Mouse (Mus musculus) cerebellum, adult 8-10 months (tissue): Measurements from ENCODE around the gene Furin.
A peak's percentile ranks its signal among the peaks of the same experiment; 100 is the strongest.

ENCODE experiments used
- DNase-seq: peaks from one replicate; pipeline ENCODE4 v3.0.0; 2022

Gene Furin

DNA sequence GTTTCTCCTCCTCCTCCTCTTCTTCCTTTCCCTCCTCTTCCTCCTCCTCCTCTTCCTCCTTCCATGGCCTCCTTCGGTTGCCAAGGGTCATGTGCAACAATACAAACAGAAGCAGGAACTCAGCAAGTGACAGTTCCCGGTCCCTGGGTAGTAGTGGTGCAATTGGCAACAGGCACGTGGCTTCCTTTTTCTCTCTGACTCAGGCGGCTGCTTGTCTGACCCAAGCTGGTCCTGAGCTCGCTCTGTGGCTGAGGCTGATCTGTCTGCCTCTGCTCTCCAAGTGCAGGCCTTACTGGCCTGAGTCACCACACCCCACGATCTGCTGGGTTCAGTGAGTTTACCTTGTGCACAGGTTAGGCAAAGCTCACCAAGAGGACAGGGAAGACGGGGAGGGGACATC lies 21.1 kb upstream of the Furin start:
- DNase-seq = no peak

DNA sequence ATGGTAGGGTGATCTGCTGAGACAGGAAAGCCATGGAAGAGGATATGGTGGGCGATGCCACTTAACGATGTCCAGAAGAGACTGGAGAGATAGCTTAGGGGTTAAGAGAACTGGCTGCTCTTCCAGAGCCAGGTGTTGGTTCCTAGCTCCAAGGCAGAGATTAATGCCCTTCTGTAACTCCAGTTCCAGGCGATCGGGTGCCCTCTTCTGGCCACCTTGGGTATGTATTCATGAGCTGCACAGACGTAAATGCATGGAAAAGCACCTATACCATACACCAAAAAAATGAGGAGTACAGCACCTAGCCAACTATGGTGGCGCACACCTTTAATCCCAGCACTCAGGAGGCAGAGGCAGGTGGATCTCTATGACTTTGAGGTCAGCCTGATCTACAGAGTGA lies 19.5 kb upstream of the Furin start:
- DNase-seq = no peak

DNA sequence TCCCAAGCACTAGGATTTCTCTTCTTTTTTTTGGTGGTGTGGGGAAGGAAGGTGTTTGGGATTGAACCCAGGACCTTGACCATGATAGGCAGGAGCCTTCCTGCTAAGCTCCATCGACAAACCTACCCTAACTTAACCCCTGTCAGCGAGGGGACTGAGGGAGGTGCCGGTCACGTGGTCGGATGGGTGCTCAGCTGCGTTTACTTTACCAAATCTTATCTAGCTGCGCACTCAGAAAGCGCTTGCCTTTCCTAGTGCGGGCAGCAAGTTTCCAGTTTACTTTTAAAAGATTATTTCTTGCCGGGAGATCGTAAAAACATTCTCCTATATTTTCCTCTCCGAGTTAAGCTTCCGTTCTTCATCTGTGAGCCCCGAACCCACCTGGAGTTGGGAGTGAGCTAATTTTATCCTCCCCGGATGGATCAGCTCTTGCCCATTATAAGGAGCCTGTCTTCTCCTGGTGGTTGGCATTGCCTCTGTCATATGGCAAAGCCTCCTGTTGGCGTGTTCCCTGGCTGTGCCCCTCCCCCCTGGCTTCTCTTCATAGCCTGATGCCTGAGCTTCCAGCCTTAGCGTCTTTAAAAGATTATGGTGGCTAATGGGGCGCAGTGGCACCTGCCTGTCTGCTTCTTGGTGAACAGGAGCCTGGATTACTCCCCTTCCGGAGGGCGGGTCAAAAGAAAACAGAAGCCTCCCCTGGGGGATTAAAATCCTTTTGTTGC lies 17.7 kb upstream of the Furin start:
- DNase-seq = peak; percentile 62

- DNase-seq = no peak
Measured at GRCm38 (mm10) chr7:80421576-80421975, 16.3 kb upstream of the Furin start.

GRCm38 (mm10) chr7:80420586-80420985 lies 15.3 kb upstream of the Furin start:
- DNase-seq = no peak

DNA sequence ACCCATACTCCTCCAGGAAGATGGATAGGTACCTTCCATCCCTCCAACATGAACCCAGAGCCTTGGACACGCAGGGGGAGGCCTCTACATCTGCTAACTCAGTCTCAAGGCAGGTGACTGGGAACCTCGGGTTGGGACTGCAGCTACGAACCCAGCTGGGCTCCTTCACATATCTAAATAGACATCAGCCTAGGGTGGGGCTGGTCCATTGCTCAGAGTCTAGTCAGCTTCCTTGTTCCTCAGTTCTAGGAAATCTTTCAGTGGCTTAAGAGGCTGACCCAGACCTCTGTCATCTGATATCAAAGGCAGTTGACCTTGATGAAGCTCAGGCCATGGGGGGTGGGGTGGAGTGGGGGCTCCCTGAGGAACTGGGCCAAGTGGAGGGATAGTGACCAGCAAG lies 14.0 kb upstream of the Furin start:
- DNase-seq = no peak

- no peak for DNase-seq
Measured at GRCm38 (mm10) chr7:80418036-80418435, 12.8 kb upstream of the Furin start.

GRCm38 (mm10) chr7:80417601-80418000 lies 12.4 kb upstream of the Furin start:
- no peak for DNase-seq

- DNase-seq = no peak
Measured at GRCm38 (mm10) chr7:80416969-80417368, 11.7 kb upstream of the Furin start.

- no peak for DNase-seq
Measured at GRCm38 (mm10) chr7:80414303-80414855, 9.1 kb upstream of the Furin start.

DNA sequence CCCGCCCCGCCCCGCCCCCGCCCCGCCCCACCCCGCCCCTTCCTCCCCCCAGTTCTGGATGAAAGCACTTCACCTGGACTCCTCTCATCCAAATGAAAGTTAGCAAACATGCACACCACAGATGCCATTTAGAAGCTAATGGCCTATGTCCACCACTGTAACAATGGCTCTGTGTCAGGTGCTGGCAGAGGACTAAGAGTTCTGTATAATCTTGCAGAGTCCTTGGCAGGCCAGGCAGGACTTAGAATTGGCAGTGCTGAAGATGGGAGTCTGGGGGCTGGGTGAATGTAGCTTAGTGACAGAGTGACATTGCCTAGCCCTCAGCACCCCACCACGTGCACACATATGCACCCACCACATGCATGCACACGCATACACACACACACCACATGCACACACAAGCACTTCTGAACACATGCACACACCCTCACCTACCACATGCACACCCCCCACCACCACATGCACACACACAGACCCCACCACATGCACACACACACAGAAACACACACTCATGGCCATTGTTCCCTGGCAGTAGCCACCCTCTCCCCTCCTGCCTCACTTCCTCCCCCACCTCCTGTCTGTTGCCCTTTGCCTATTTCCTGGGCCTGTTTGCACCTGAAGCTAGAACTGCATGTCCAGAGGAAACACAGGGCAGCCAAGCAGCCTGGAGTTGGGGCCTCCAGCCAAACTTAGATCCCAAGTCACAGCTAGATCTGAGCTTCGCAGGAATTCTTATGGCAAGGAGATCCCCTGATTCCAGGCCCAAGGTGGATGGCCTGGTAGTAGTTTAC lies 8.5 kb upstream of the Furin start:
- DNase-seq = no peak

GRCm38 (mm10) chr7:80412781-80413180 lies 7.5 kb upstream of the Furin start:
- DNase-seq = no peak

DNA sequence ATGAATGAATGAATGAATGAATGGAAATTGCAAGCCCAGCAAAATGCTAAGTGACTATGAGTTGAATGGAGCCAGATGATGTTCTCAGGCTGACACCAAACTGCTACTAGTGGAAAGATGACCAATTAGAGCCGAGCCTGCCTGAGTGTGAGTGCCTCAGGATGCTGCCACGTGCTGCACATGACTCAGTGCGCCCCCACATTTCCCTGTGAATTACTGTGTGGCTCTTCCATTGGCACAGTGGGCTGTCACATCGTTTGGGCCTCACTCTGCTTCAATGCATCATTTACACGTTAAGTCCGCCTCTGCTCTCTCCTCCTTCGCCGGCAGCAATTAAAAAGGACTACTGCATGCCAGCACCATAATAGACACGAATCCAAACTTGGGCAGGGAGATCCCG lies 7.0 kb upstream of the Furin start:
- no peak for DNase-seq

- no peak for DNase-seq
Measured at GRCm38 (mm10) chr7:80410380-80410779, 5.1 kb upstream of the Furin start.

- DNase-seq = no peak
Measured at GRCm38 (mm10) chr7:80407712-80408111, 2.5 kb upstream of the Furin start.

DNA sequence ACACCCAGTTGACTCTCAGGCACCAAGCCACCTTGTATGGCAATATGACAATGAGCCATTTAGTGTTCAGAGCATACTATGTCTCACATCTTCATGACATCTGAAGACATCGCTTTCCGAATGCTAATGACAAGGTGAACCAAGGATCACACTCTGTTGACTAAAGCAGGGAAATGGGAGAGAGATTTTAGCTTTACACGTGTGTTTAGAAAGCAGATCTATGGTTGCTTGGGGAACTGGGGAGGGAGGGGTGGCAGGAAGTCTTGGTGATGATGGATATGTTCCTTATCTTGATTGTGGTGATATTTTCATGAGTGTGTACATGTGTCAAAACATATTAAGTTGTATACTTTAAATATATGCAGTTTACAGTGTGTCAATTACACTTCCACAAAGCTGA lies 950 bp upstream of the Furin start:
- DNase-seq = no peak

- DNase-seq = no peak
Measured at GRCm38 (mm10) chr7:80404101-80404894, 938 bp downstream of the Furin start.

GRCm38 (mm10) chr7:80403551-80403950 lies 1.7 kb downstream of the Furin start:
- peak; percentile 70 for DNase-seq

GRCm38 (mm10) chr7:80402651-80403321 lies 2.5 kb downstream of the Furin start:
- peak; percentile 63 for DNase-seq

- DNase-seq = peak; percentile 57
Measured at GRCm38 (mm10) chr7:80401860-80402641, 3.2 kb downstream of the Furin start.

DNA sequence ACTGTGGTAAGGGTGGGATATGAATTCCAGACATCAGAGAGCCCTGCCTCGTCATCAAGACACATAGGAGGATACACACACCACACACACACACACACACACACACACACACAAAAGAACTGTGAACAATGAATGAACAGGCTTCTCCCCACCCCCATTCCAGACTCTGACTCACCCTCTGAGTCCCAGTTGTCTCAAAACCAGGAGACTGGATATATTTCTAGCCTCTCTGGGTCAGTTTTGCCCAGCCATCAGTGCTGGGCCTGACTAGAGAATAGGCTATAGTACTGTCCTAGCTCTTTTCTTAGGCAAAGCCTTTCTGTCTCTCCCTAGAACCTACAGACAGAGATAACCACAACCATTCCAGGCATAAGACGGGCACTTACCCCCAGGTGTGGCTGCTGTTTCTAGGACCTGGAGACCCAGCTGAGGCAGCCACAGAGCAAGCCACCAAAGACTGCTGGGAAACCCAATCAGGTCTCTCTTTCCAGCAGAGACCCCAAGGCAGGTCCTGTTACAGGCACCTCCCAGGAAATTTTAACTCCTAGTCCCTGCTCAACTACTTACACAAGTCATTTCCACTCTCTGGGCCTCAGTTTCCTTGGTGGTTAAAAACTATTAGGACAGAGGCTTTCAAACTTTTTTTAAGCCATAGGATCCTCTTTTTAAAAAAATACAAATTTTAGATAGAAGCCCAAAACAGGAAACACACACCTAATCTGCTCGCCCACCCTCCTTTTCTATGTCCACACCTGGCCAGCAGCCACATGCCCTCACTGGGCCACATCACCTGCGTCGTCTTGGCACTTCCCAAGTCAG lies 4.0 kb downstream of the Furin start:
- no peak for DNase-seq
